Mouse (Mus musculus) spleen, postnatal 10 days (tissue): ENCODE data around the gene Rtn4r.
"Not testable (repeated sequence)": the region's sequence is repeated elsewhere in the genome, so short reads cannot be mapped to it uniquely, and the experiment has no call there.

Experiments
- DNase-seq, 2 experiments: peaks; one replicate each; pipeline ENCODE4 v3.0.0; 2021 to 2022; ENCODE audit warnings: low spot score in 2 of 2

The Rtn4r gene

DNA sequence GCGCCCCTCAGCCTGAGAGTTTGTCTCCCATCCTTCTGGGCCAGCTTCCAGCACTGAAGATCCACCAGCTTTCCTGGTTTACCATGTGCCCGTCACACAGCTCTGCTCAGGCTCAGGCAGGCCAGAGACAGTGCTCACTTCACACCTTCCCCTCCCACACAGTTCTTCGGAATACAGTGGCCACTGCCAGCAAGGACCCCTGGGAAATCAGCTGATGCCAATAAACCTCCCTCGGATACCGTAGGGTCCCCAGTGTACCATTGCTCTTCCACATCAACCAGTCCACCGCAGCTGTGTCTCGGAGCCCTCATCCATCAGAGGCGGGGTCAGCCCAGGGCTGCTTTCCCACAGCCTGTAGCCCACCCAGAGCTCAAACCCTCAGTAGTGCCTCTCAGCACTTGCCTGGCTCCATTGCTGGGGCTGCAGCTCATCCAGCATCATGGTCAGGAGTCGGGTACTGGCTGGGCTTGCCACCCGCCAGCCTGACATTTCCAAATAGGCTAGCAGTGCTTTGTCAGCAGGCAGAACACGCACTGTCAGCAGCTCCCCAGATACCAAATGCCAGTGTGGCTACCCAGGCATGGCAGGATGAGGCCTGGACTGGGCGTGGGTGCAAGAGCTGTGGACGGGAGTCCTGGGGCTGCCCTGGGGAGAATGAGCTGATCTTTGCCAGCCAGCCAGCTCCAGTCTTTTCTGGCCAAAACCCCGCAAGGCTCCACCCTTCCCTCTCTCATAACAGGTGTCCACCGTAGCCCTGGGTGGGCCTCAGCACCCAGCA lies 67.0 kb downstream of the Rtn4r start:
- no peak for DNase-seq

DNA sequence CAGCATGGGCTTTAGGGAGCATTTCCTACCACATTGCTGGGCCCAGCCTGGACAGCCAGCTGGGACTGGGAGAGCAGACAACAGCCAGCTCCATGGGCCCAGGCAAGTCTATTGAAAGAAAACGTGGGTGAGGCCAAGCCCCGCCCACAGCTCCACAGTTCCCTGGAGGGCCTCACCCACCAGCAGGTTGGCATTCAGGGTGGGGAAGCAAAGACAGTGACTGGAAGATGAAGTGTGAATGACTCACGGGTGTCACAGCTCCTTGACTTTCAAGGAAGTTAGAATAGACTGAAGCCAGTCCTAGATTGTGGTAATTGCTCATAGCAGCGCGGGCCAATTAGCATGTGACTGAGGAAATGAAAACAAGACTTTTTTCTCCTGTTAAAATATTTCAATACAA lies 67.6 kb downstream of the Rtn4r start:
- DNase-seq: peak in 1 of 2 experiments; percentile 31

DNA sequence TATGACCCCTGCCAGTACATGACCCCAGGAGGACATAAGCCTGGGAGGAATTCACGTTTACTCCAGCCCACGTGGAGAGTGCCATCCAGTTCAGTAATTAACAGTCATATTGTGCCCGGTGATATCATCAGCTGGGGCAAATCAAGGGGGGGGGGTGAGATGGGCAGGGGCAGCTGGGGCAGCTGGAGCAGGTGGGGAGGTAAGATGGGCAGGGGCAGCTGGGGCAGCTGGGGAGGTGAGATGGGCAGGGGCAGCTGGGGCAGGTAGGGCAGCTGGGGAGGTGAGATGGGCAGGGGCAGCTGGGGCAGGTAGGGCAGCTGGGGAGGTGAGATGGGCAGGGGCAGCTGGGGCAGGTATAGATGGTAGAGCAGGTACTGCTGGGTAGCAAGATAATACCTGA lies 68.1 kb downstream of the Rtn4r start:
- DNase-seq: not testable (repeated sequence)

DNA sequence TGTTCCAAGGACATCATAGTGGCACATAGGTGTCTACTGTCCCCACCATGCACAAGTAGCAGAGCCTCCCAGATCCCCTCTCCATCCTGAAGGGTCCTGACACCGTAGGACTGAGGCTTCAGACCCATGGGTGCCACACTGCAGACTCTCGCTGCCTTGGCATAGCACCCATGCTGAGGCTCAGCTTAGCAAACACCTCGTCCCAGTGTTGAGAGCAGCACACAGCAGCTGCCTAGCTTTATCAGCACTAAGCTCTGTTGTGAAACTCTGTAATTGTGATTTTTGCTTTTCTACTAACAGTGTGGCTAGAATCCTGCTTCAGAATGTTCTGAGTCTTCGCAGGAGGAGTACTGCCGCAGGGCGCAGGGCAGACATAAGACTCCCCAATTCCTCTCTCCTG lies 70.4 kb downstream of the Rtn4r start:
- no peak for DNase-seq

DNA sequence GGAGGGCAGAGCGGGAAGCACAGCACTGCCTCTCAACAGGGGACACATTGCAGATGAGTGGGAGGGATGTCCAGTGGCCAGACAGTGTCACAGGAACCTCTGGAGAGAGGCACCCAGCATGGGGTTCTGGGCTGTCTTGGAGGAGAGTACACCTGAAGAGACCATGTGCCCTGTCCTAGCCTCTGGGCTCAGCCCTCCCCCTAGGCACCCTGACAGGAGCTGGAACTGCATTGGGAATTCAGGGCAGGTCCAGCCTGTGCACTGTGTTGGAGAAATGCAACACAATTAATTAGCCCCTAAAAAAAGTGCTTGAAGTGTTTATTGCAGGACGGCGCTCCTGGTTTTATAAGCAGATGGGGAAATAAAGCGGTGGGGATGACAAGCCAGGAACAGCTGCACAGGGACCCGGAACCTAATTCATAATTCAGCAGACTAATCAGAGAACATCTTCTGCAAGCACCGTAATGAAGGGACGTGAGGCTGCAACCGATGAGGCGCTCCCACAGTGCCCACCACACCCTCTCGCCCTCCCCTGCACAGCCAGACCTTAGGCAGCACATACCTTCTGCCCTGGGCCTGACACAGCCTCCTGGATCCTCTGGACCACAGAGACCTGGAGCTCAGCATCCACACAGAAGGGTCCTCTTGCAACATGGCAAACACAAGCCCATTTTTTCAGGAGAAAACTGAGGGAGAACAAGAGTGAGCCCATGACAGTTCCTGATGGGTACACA lies 71.1 kb downstream of the Rtn4r start:
- DNase-seq: no peak

DNA sequence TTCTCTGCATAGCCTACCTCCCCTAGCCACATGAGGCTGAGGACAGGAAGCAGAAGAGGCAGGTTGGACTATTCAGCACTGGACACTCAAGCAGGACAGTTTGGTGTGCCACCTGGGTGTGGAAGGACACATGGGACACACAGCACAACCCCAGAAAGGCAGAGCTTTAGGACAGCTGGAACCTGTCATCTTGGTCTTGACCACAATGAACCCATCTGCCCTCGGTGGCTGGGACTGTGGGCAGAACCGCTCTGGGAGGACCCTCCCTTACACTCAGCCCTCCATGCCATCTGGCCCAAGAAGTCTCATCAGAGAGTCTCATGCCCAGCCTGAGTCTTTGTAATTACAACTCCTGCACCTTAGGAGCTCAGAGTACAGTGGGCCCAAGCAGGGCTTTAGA lies 72.6 kb downstream of the Rtn4r start:
- DNase-seq: no peak

DNA sequence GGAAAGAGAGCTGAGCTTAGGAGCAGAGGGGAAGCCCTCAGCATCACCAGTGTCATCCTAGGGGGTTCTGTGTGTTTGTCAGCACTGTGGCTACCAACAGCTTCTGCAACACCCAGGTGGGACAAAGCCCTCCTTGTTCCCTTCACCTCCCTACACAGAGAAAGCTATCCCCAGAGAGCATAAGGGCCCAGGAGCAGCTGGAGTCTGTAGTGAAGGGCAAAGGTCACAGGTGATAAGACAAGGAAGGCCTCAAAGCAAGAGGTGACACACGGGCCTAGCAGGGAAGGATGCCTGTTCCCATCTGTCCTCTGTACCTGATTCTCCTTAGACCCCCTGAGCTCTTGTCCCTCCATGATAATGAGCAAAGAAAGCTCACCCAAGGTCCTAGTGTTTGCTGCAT lies 74.2 kb downstream of the Rtn4r start:
- DNase-seq: no peak
